Mouse (Mus musculus): ENCODE results near the gene Kdm7a.

DNA sequence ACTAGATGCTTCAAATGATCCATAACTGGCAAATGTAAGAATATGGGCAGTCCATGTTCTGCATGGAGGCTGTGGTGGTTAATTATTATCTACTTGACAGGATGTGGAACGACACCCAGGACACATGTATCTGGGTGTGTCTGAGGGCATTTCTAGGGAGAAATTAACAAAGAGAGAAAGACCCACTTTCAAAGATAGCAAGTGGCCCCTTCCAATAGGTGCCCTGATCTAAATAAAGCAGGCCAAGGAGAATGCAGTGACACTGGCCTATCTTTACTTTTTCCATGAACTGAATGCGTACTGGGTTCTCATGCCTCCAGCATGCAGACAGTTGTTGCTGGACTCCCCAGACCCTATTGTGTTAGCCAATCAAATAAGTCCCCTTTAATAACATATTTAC is 15.1 kb downstream of the Kdm7a start:
- TF ChIP-seq CTCF (IDR thresholded peaks at IDR 0.05; ENCODE audit: extremely low read depth, insufficient read length, insufficient replicate concordance, low read depth, low read length): no peak
- TF ChIP-seq POLR2A (IDR thresholded peaks at IDR 0.05; ENCODE audit: low read depth, low read length): no peak
